Mouse (Mus musculus) limb, embryonic 14.5 days (tissue): ENCODE data around the gene Car6. TPM values are rescaled to one million over a fixed set of nuclear protein-coding genes. Genes with fewer than 3 reads are reported as not detected.

Experiments
- ATAC-seq: fragments of 200-750 bp; cut with Nextera tagmentation; 2 replicates; pipeline ENCODE4 v1.8.0; 2017; ENCODE audit warnings: low read depth, moderate number of reproducible peaks, moderate TSS enrichment; ENCODE audit not compliant: low FRiP score
- DNase-seq: peaks from one replicate; pipeline ENCODE4 v3.0.0-alpha.2; 2015; ENCODE audit warnings: low spot score
- H3K27ac ChIP-seq: fragments of 300-500 bp; sonication (generic); replicated peaks from 2 replicates; pipeline ENCODE4 v1.5.1; 2014; ENCODE audit warnings: low read depth, mild to moderate bottlenecking, low read length, moderate library complexity, mixed read lengths
- H3K27me3 ChIP-seq: fragments of 300-500 bp; sonication (generic); 2 replicates; pipeline ENCODE4 v1.6.1; 2014; ENCODE audit warnings: low read length, mixed read lengths; ENCODE audit not compliant: control insufficient read depth, insufficient read depth
- H3K36me3 ChIP-seq: fragments of 300-500 bp; sonication (generic); 2 replicates; pipeline ENCODE4 v1.6.1; 2014; ENCODE audit warnings: mild to moderate bottlenecking, low read length, moderate library complexity, mixed read lengths; ENCODE audit not compliant: control insufficient read depth, insufficient read depth
- H3K4me1 ChIP-seq: fragments of 300-500 bp; sonication (generic); 2 replicates; pipeline ENCODE4 v1.6.1; 2014; ENCODE audit warnings: antibody characterized with exemption, low read length, mixed read lengths; ENCODE audit not compliant: control insufficient read depth, insufficient read depth
- H3K4me2 ChIP-seq: fragments of 300-500 bp; sonication (generic); replicated peaks from 2 replicates; pipeline ENCODE4 v1.6.1; 2014; ENCODE audit warnings: low read depth, mild to moderate bottlenecking, low read length, moderate library complexity; ENCODE audit not compliant: severe bottlenecking
- H3K4me3 ChIP-seq: fragments of 300-500 bp; sonication (generic); replicated peaks from 2 replicates; pipeline ENCODE4 v1.5.1; 2014; ENCODE audit warnings: low read length
- H3K9ac ChIP-seq: fragments of 300-500 bp; sonication (generic); 2 replicates; pipeline ENCODE4 v1.6.1; 2014; ENCODE audit warnings: mild to moderate bottlenecking, low read depth, low read length, moderate library complexity; ENCODE audit not compliant: severe bottlenecking
- H3K9me3 ChIP-seq: fragments of 300-500 bp; sonication (generic); 2 replicates; pipeline ENCODE4 v1.6.1; 2016; ENCODE audit warnings: low read length; ENCODE audit not compliant: control insufficient read depth
- POLR2A ChIP-seq: fragments of 200-500 bp; IDR thresholded peaks from 2 replicates; pipeline ENCODE4 v1.8.0; 2012; ENCODE audit warnings: inconsistent platforms, mild to moderate bottlenecking, moderate library complexity, borderline replicate concordance; ENCODE audit not compliant: insufficient read depth, insufficient read length; ENCODE audit errors: extremely low read depth
- WGBS: fragments of 180-500 bp; shearing (Covaris S2); extraction: QIAGEN DNeasy Blood & Tissue Kit; methylation state at CpG from one replicate; pipeline ENCODE4 v1.1.7; 2014; 5-methylcytosine and 5-hydroxymethylcytosine counted together
- polyA plus RNA-seq, 2 experiments: library from polyadenylated mRNA; depleted of rRNA in 1 of 2; stranded (reverse) in 1 of 2; unstranded in 1 of 2; fragments of >200 nt; fragmentation: Nextera tagmentation in 1 of 2; extraction: Ambion mirVana in 1 of 2; gene quantifications; 2 replicates each; pipeline versions ENCODE4 v1.2.1 to v1.2.3; 2012 to 2014

Car6 gene
- polyA plus RNA-seq, 2 experiments: 0.26 TPM; not detected in 1

- Histone ChIP-seq H3K9ac (no peak overlapping the region), H3K27me3 (no peaks in the 10 kb centered on the region), H3K9me3 (no peaks in the 10 kb centered on the region), H3K27ac (no peak overlapping the region), H3K4me1 (no peaks in the 10 kb centered on the region), H3K4me3 (peak overlapping the region; percentile 17), H3K4me2 (peak overlapping the region; percentile 36), H3K36me3 (no peaks in the 10 kb centered on the region)
- DNase-seq (no peak), ATAC-seq (no peak)
- no peak for TF ChIP-seq POLR2A
- WGBS: 14% methylated on average over 11 of the region's 11 CpGs
Measured at GRCm38 (mm10) chr4:150220584-150220983, 19.5 kb upstream of the Car6 start.

GRCm38 (mm10) chr4:150219501-150220292 is 18.6 kb upstream of the Car6 start:
- H3K4me2 ChIP-seq: no peak overlapping the region
- H3K9me3 ChIP-seq: no peaks in the 10 kb centered on the region
- ATAC-seq (peak; percentile 31; the same call in 1 of the 2 replicates), DNase-seq (peak; percentile 65)
- no peaks in the 10 kb centered on the region for H3K36me3 ChIP-seq
- no peak for TF ChIP-seq POLR2A
- 75% methylated on average over 9 of the region's 9 CpGs for WGBS
- no peak overlapping the region for H3K4me3 ChIP-seq
- no peaks in the 10 kb centered on the region for H3K4me1 ChIP-seq
- no peak overlapping the region for H3K27ac ChIP-seq
- H3K9ac ChIP-seq: no peak overlapping the region
- no peaks in the 10 kb centered on the region for H3K27me3 ChIP-seq

- no peaks in the 10 kb centered on the region; the same call in 1 of the 2 replicates for H3K4me1 ChIP-seq
- no peak overlapping the region for H3K27ac ChIP-seq
- H3K9me3 ChIP-seq: no peaks in the 10 kb centered on the region
- H3K4me3 ChIP-seq: no peak overlapping the region
- DNase-seq (no peak), ATAC-seq (no peak)
- no peaks in the 10 kb centered on the region for H3K27me3 ChIP-seq
- H3K9ac ChIP-seq: no peak overlapping the region
- H3K4me2 ChIP-seq: no peak overlapping the region
- no peaks in the 10 kb centered on the region for H3K36me3 ChIP-seq
- WGBS: 92% methylated on average over 1 of the region's 1 CpGs
- TF ChIP-seq POLR2A: no peak
Measured at GRCm38 (mm10) chr4:150217935-150218334, 16.8 kb upstream of the Car6 start.

- H3K4me2 ChIP-seq: no peak overlapping the region
- H3K9ac ChIP-seq: no peak overlapping the region
- no peaks in the 10 kb centered on the region for H3K9me3 ChIP-seq
- H3K36me3 ChIP-seq: no peaks in the 10 kb centered on the region
- H3K27ac ChIP-seq: no peak overlapping the region
- H3K4me1 ChIP-seq: peaks cover 2% of the 10 kb centered on the region; the same call in 1 of the 2 replicates
- H3K4me3 ChIP-seq: no peak overlapping the region
- DNase-seq (no peak), ATAC-seq (no peak)
- 76% methylated on average over 5 of the region's 5 CpGs for WGBS
- no peak for TF ChIP-seq POLR2A
- no peaks in the 10 kb centered on the region for H3K27me3 ChIP-seq
Measured at GRCm38 (mm10) chr4:150217042-150217554, 16.0 kb upstream of the Car6 start.

- Histone ChIP-seq H3K4me2 (no peak overlapping the region), H3K9me3 (no peaks in the 10 kb centered on the region), H3K9ac (no peak overlapping the region), H3K27ac (no peak overlapping the region), H3K27me3 (no peaks in the 10 kb centered on the region), H3K4me1 (peaks cover 2% of the 10 kb centered on the region; the same call in 1 of the 2 replicates), H3K36me3 (no peaks in the 10 kb centered on the region), H3K4me3 (no peak overlapping the region)
- TF ChIP-seq POLR2A: no peak
- ATAC-seq: no peak
- no peak for DNase-seq
- 83% methylated on average over 6 of the region's 6 CpGs for WGBS
Measured at GRCm38 (mm10) chr4:150216423-150216822, 15.3 kb upstream of the Car6 start.
